Mouse (Mus musculus) kidney, embryonic 14.5 days (tissue): ENCODE measurements around the gene Lrrc20. TPM values are rescaled to one million over a fixed set of nuclear protein-coding genes. Genes with fewer than 3 reads are reported as not detected.

Experiments
- ATAC-seq: fragments of 200-750 bp; cut with Nextera tagmentation; 2 replicates; pipeline ENCODE4 v1.8.0; 2017; ENCODE audit warnings: moderate number of reproducible peaks, mild to moderate bottlenecking, moderate TSS enrichment, moderate library complexity; ENCODE audit not compliant: low FRiP score, low TSS enrichment
- H3K27ac ChIP-seq: fragments of 300-500 bp; sonication (generic); 2 replicates; pipeline ENCODE4 v1.5.1; 2014; ENCODE audit warnings: low read depth, mild to moderate bottlenecking, low read length, moderate library complexity, mixed read lengths
- H3K27me3 ChIP-seq: fragments of 300-500 bp; sonication (generic); 2 replicates; pipeline ENCODE4 v1.6.1; 2014; ENCODE audit warnings: mild to moderate bottlenecking, low read length; ENCODE audit not compliant: control insufficient read depth, insufficient read depth
- H3K36me3 ChIP-seq: fragments of 300-500 bp; sonication (generic); 2 replicates; pipeline ENCODE4 v1.6.1; 2014; ENCODE audit warnings: low read length, mixed read lengths; ENCODE audit not compliant: control insufficient read depth, insufficient read depth
- H3K4me1 ChIP-seq: fragments of 300-500 bp; sonication (generic); 2 replicates; pipeline ENCODE4 v1.6.1; 2014; ENCODE audit warnings: low read length, mixed read lengths; ENCODE audit not compliant: control insufficient read depth, insufficient read depth
- H3K4me2 ChIP-seq: fragments of 300-500 bp; sonication (generic); replicated peaks from 2 replicates; pipeline ENCODE4 v1.6.1; 2014; ENCODE audit warnings: low read depth, mild to moderate bottlenecking, low read length
- H3K4me3 ChIP-seq: fragments of 300-500 bp; sonication (generic); 2 replicates; pipeline ENCODE4 v1.5.1; 2014; ENCODE audit warnings: mild to moderate bottlenecking, low read length
- H3K9ac ChIP-seq: fragments of 300-500 bp; sonication (generic); 2 replicates; pipeline ENCODE4 v1.6.1; 2014; ENCODE audit warnings: low read depth, mild to moderate bottlenecking, low read length, moderate library complexity
- H3K9me3 ChIP-seq: fragments of 300-500 bp; sonication (generic); 2 replicates; pipeline ENCODE4 v1.6.1; 2016; ENCODE audit warnings: low read length; ENCODE audit not compliant: control insufficient read depth
- WGBS: fragments of 180-500 bp; shearing (Covaris S2); extraction: QIAGEN DNeasy Blood & Tissue Kit; methylation state at CpG from one replicate; pipeline ENCODE4 v1.1.7; 2014; 5-methylcytosine and 5-hydroxymethylcytosine counted together
- polyA plus RNA-seq: library from polyadenylated mRNA; unstranded; fragments of >200 nt; fragmentation: Nextera tagmentation; extraction: Ambion mirVana; gene quantifications from 2 replicates; pipeline ENCODE4 v1.2.1, GENCODE M21; 2014

The Lrrc20 gene
- polyA plus RNA-seq, 1 experiment from 2014 or later, result 9.0 TPM

DNA sequence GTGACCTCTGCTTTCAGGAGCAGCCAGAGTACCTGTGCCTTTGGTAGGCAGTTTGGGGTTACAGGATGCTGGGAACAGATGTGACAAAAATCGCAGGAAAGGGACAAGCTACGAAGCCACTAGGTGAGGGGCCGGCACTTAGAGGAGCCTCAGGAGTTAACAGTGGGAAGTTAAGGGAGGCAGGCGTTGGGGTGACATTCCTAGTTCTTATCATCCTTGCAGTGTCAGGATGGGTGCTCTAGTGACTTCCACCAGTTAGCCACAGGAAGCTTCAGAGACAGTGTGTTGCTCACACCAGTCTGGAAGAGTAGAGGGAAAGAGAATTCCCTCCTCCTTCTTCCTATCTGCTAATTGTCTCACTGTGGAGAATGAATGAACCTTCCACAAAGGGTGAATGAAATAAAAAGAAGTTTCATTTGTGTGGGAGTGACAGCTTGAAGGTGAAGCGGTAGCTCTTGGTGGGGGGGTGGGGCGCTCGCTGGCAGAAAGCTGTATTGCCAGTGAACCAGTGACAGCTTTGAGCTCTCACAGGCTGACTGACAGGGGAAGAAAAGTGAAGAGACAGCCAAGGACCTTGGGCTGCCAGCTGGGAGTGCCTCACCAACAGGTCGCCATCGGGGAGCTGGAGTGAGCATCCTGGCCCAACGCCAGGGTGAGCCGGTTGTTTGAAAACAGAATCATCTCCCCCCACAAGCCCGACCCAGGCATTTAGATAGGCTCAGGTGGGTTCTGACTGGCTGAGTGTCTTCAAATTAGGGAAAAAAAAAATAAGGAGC lies 41.9 kb downstream of the Lrrc20 start:
- H3K36me3 ChIP-seq, result no peaks in the 10 kb centered on the region
- H3K9me3 ChIP-seq, result peaks cover 7% of the 10 kb centered on the region; the same call in 1 of the 2 replicates
- H3K4me2 ChIP-seq, result no peak overlapping the region
- peak; percentile 43; the same call in 1 of the 2 replicates for ATAC-seq
- H3K27me3 ChIP-seq, result no peaks in the 10 kb centered on the region
- no peak overlapping the region for H3K9ac ChIP-seq
- H3K4me3 ChIP-seq, result no peak overlapping the region
- WGBS, result 38% methylated on average over 12 of the region's 12 CpGs
- H3K27ac ChIP-seq, result no peak overlapping the region
- no peaks in the 10 kb centered on the region for H3K4me1 ChIP-seq

DNA sequence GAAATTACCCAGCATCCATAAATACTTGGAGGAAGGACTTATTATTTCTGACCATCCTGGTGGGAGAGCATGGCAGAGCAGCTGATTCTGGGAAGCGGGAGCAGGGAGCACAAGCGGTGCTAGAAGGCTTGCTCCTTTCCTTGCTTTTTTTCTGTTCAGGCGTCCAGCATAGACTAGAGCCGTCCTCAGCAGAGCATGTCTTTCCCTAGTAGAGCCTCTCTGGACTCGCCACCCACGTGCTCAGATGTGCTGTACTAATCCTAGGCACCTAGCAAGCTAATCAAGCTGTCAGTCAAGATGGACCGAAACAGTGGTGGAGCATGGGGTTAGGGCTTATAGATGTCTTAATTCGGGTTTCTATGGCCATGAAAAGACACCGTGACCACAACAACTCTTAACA lies 42.7 kb downstream of the Lrrc20 start:
- no peak overlapping the region for H3K4me3 ChIP-seq
- H3K4me1 ChIP-seq, result no peaks in the 10 kb centered on the region
- H3K4me2 ChIP-seq, result no peak overlapping the region
- no peak overlapping the region for H3K27ac ChIP-seq
- no peak overlapping the region for H3K9ac ChIP-seq
- 78% methylated on average over 9 of the region's 9 CpGs for WGBS
- no peaks in the 10 kb centered on the region for H3K36me3 ChIP-seq
- no peaks in the 10 kb centered on the region for H3K27me3 ChIP-seq
- peaks cover 7% of the 10 kb centered on the region; the same call in 1 of the 2 replicates for H3K9me3 ChIP-seq
- no peak for ATAC-seq

DNA sequence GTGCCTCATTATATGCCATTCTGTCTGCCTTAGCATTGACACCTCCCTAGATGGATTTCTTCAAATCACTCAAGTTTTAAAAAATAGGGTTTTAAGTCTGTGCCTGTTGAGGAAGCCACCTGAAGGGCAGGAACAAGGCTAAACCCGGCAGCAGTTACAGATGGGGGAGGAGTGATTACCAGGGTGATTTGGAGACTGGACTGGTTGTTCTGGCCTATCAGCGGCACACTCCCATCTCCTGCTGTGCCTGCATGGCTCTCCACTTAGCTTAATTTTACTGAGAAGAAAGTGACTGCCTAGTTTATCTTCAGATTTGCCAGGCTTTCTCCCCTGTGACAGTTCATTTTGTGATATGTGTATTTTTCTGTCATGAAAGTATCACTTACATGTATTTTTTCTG lies 43.9 kb downstream of the Lrrc20 start:
- Histone ChIP-seq H3K27ac (no peak overlapping the region), H3K4me1 (no peaks in the 10 kb centered on the region), H3K4me2 (no peak overlapping the region), H3K9me3 (peaks cover 7% of the 10 kb centered on the region; the same call in 1 of the 2 replicates), H3K27me3 (no peaks in the 10 kb centered on the region), H3K36me3 (no peaks in the 10 kb centered on the region), H3K9ac (no peak overlapping the region), H3K4me3 (no peak overlapping the region)
- 59% methylated on average over 2 of the region's 2 CpGs for WGBS
- ATAC-seq, result no peak

DNA sequence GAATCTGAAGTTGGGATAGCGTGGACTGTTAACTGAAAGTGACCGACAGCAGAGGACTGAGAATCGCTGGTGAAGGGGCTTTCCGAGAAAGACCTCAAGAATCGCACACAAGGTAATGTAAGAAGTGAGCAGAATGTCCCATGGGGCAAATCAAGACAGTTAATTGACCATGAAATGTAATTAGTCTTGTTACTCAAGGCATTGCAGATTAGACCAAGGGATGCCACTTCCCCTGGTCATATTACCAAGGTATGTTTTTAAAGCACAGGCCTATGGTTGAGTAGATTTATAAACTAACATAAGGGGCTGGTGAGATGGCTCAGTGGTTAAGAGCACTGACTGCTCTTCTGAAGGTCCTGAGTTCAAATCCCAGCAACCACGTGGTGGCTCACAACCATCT lies 45.1 kb downstream of the Lrrc20 start:
- Histone ChIP-seq H3K27ac (peak overlapping the region; percentile 37; the same call in 1 of the 2 replicates), H3K9me3 (peaks cover 7% of the 10 kb centered on the region; the same call in 1 of the 2 replicates), H3K4me1 (no peaks in the 10 kb centered on the region), H3K36me3 (no peaks in the 10 kb centered on the region), H3K4me3 (no peak overlapping the region), H3K9ac (no peak overlapping the region), H3K27me3 (no peaks in the 10 kb centered on the region), H3K4me2 (no peak overlapping the region)
- 42% methylated on average over 6 of the region's 6 CpGs for WGBS
- no peak; the same call in 1 of the 2 replicates for ATAC-seq

DNA sequence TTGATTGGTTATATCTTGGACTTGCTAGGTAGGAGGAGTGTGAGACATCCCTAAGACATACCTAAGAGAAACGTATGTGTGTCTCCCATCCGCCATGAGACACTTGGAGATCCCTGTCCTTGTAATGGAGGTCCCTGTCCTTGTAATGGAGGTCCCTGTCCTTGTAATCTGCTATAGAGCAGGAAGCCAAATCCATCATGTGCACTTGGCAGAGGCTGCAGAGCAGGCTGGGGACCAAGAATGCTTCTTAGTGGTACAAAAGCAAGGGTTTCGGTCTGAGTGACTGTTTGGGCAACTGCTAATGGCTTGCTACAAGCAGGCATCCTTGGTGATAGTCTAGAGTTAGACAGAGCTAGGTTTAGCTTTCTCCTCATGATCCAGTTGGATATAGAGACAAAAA lies 55.3 kb downstream of the Lrrc20 start:
- no peak for ATAC-seq
- WGBS, result 94% methylated on average over 3 of the region's 3 CpGs
- Histone ChIP-seq H3K27me3 (no peaks in the 10 kb centered on the region), H3K4me1 (peaks cover 1% of the 10 kb centered on the region; the same call in 1 of the 2 replicates), H3K4me3 (no peak overlapping the region), H3K9me3 (no peaks in the 10 kb centered on the region), H3K9ac (no peak overlapping the region), H3K4me2 (no peak overlapping the region), H3K27ac (no peak overlapping the region), H3K36me3 (no peaks in the 10 kb centered on the region)

DNA sequence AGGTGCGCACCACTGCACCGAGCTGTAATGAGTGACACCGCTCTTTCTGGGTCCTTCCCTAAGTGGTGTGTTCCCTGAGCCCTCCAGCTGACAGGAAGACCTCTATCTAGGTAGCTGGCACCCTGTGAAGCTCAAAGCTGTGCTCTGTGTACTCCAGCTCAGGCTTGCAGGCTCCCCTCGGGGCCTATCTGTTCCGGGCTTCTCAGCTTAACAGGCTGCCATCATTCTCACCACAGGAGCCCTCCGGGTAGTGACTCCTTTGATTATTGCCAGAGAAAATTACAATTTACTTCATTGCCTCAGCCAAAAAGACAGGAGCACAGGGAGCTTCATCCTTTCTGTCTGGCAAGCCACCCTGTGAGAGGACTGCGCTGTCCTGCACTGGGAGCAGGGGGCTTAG lies 57.7 kb downstream of the Lrrc20 start:
- H3K4me2 ChIP-seq, result no peak overlapping the region
- no peak overlapping the region for H3K4me3 ChIP-seq
- H3K9me3 ChIP-seq, result no peaks in the 10 kb centered on the region
- no peak overlapping the region for H3K9ac ChIP-seq
- peaks cover 10% of the 10 kb centered on the region; the same call in 1 of the 2 replicates for H3K4me1 ChIP-seq
- no peak for ATAC-seq
- no peaks in the 10 kb centered on the region for H3K36me3 ChIP-seq
- H3K27me3 ChIP-seq, result no peaks in the 10 kb centered on the region
- 86% methylated on average over 7 of the region's 7 CpGs for WGBS
- no peak overlapping the region for H3K27ac ChIP-seq

DNA sequence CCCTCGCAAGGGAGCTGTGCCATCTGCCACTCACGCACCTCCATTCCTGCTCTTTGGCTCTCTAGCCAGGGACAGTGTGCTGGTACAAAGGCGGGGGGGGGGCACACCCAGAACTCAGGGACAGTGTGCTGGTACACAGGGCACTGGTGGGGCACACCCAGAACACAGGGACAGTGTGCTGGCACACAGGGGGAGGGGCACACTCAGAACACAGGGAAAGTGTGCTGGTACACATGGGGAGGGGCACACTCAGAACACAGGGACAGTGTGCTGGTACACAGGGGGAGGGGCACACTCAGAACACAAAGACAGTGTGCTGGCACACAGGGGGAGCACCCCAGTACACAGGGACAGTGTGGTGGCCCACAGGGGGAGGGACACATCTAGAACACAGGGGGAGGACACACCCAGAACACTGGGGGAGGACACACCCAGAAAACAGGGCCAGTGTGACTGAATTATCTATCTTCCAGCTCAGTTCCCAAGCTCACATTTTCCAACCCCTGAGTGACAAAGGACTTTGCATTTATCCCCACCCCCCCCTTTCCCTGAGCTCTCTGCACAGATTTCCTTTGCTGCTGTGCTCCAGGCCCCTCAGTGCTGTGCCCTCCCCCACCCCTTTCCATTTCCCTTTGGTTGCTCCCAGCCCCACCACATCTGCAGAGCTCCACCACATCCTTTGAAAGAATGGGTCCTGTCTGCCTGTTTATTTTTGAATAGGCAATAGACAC lies 58.9 kb downstream of the Lrrc20 start:
- peaks cover 10% of the 10 kb centered on the region; the same call in 1 of the 2 replicates for H3K4me1 ChIP-seq
- ATAC-seq, result peak; percentile 16; the same call in 1 of the 2 replicates
- no peaks in the 10 kb centered on the region for H3K9me3 ChIP-seq
- no peak overlapping the region for H3K4me3 ChIP-seq
- H3K27ac ChIP-seq, result peak overlapping the region; percentile 53; the same call in 1 of the 2 replicates
- no peaks in the 10 kb centered on the region for H3K27me3 ChIP-seq
- no peak overlapping the region for H3K9ac ChIP-seq
- 79% methylated on average over 3 of the region's 3 CpGs for WGBS
- no peaks in the 10 kb centered on the region for H3K36me3 ChIP-seq
- no peak overlapping the region for H3K4me2 ChIP-seq

DNA sequence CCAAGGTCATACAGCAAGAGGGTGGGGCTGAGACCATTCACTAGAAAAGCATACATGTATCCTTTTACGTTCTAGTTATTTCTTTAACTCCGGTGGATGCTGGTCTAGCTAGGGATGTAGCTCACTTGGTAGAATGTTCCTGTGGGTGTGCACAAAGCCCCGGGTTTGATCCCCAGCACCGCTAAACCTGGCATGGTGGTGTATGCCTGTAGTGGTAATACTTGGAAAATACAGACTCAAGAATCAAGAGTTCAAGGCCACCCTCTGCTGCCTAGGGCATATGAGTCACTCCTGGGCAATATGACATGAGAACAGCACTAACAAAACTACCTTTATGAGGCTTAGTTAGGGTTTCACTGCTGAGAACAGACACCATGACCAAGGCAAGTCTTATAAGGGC lies 59.8 kb downstream of the Lrrc20 start:
- 85% methylated on average over 4 of the region's 4 CpGs for WGBS
- H3K27me3 ChIP-seq, result no peaks in the 10 kb centered on the region
- ATAC-seq, result no peak
- H3K27ac ChIP-seq, result peak overlapping the region; percentile 66; the same call in 1 of the 2 replicates
- H3K36me3 ChIP-seq, result no peaks in the 10 kb centered on the region
- H3K4me2 ChIP-seq, result no peak overlapping the region
- H3K9me3 ChIP-seq, result no peaks in the 10 kb centered on the region
- H3K9ac ChIP-seq, result no peak overlapping the region
- no peak overlapping the region for H3K4me3 ChIP-seq
- H3K4me1 ChIP-seq, result peaks cover 10% of the 10 kb centered on the region; the same call in 1 of the 2 replicates
